Mouse (Mus musculus) adrenal gland, postnatal 36 days (tissue): ENCODE measurements around the gene Kif13a. TPM values are rescaled to one million over a fixed set of nuclear protein-coding genes. Genes with fewer than 3 reads are reported as not detected.

ENCODE experiments used
- DNase-seq, 2 experiments: peaks; one replicate each; pipeline ENCODE4 v3.0.0; 2021; ENCODE audit warnings: mixed read lengths in 1 of 2
- total RNA-seq, 2 experiments: library from RNA; stranded (reverse); gene quantifications; 2 replicates each; pipeline ENCODE4 v1.2.3; 2021

Kif13a gene
- total RNA-seq, 2 experiments from 2014 or later: 31.0 to 39.0 TPM

DNA sequence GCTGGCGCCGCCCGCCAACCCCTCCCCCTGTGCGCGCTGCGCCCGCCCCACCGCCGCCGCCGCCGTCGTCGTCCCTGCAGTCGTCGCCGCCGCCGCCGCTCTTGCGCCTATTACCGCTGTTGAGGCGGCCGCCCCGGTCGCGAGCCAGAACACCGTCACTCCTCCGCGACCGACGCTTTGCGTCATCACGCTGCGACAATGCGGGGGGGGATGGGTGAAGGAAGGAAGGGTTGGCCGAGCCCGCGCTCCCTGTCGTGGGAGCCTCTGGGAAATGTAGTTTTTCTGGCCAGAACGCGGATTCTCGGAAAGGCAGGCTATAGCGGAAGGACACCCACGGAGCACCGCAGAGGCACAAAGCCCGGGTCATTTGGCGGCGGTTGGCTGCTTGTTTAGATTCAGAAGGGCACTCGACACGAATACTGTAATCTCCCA lies 201.8 kb downstream of the Kif13a start, which contains the start of gene Nup153:
Gene Nup153 (minus strand): TSS at position 104 of the 432 bp plus-strand sequence.
- DNase-seq: peak; percentile 98 to 99

GRCm38 (mm10) chr13:46727038-46727836 lies 202.4 kb downstream of the Kif13a start:
- DNase-seq: peak; percentile 78 to 79

- peak in 1 of 2 experiments; percentile 33 for DNase-seq
These were observed 203.2 kb downstream of the Kif13a start for GRCm38 (mm10) chr13:46726288-46727037.

- DNase-seq: no peak
These were observed 204.4 kb downstream of the Kif13a start for GRCm38 (mm10) chr13:46725227-46725626.

GRCm38 (mm10) chr13:46724371-46724770 lies 205.3 kb downstream of the Kif13a start:
- DNase-seq: no peak

- no peak for DNase-seq
These were observed 208.7 kb downstream of the Kif13a start for GRCm38 (mm10) chr13:46721009-46721408.

DNA sequence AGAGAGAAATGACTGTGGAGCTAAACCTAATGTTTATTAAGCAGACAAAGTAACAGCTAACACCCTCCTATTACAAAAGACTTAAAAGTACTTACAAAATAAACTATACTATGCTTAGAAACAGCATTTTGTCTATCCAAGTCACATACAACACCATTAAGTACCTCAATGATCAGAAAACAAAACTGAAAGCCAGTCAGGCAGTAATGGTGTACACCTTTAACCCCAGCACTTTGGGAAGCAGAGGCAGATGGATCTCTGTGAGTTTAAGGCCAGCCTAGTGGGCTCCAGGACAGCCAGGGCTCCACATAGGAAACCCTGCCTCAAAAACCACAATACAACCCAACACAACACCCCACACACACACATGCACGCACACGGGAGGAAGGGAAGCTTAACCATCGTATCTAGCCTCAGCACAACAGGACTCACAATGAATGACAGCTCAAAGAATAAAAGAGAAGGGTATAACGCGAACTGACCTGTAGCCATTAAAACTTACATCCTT lies 210.7 kb downstream of the Kif13a start:
- no peak for DNase-seq

- DNase-seq: no peak
These were observed 213.6 kb downstream of the Kif13a start for GRCm38 (mm10) chr13:46715976-46716639.

GRCm38 (mm10) chr13:46713486-46713885 lies 216.2 kb downstream of the Kif13a start:
- DNase-seq: no peak

DNA sequence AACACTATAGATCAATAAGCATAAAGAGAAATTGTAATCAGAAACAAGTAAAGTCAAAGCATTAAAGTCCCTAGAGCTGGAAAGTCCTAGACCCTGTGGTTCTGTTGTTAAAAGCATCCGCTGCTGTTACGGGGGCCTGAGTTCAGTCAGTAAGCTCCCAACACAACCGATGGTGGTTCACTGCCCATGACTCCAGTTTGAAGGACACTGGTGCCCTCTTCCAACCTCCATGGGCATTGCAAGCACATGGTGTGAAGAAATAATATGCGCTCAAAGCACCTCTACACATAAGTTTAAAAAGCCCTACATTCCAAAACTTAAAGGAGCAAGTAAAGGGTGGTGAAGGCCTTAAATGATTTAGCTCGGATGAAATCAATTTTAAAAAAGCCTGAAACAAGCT lies 226.5 kb downstream of the Kif13a start:
- DNase-seq: peak in 1 of 2 experiments; percentile 6

- no peak for DNase-seq
These were observed 228.2 kb downstream of the Kif13a start for GRCm38 (mm10) chr13:46701486-46701885.

GRCm38 (mm10) chr13:46699372-46699771 lies 230.3 kb downstream of the Kif13a start:
- no peak for DNase-seq

Other genes with a start within 250 kb of the Kif13a start
- gene Nup153, start 201.9 kb downstream of the Kif13a start, total RNA-seq: 10 to 100 TPM; 59.9 to 68.3 TPM
- 1 to 10 TPM; 4.8 to 5.1 TPM for gene Nhlrc1, start 85.0 kb upstream of the Kif13a start, total RNA-seq
- 10 to 100 TPM in 1 of 2 experiments, 1 to 10 TPM in 1; 9.9 to 10.8 TPM for gene Kdm1b, start 113.6 kb upstream of the Kif13a start, total RNA-seq
- gene Tpmt, start 114.9 kb upstream of the Kif13a start, total RNA-seq: 1 to 10 TPM; 7.6 to 9.4 TPM
- gene Dek, start 176.3 kb upstream of the Kif13a start, total RNA-seq: 10 to 100 TPM; 62.7 to 71.1 TPM
- 1 to 10 TPM; 4.2 to 5.2 TPM for gene Rnf144b, start 192.8 kb upstream of the Kif13a start, total RNA-seq